9 mouse cellular contexts compared by ENCODE assay signal in the genomic region with DNA sequence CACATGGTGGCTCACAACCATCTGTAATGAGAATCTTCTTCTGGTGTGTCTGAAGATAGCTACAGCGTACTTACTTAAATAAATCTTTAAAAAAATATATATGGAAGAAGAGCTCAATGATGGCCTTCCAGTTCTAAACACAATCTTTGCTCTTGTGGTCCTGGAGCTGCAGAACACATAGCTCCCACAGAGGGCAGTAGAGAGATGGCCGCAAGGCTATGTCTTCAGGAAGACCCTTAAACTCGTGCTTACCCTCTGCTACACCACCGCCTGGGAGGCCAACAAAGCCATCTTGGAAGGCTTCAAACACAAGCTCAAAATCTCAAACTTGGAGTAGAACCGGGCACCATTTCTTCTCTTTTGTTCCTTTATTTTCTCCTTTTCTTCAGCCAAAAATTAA. TPM values are rescaled to one million over a fixed set of nuclear protein-coding genes. Genes with fewer than 3 reads are reported as not detected.
DNase-seq lines count a peak whose midpoint lies in the region; ATAC-seq and TF ChIP-seq lines count a peak whose summit lies in the region.
"Had no signal": no experiment of that assay in that cellular context is flagged by ENCODE, and none has a peak within 500 bp of the region (broad histone marks: within the 10 kb centered on the region; RNA-seq: fewer than 3 reads in every experiment).

No protein-coding gene starts in this region.

- no peak overlapping the region for H3K9ac ChIP-seq in embryonic facial prominence, embryonic 11.5 days (replicated peaks; ENCODE audit: low read length)
- H3K9ac ChIP-seq in liver, embryonic 14.5 days (replicated peaks), result no peak overlapping the region

- no peaks in the 10 kb centered on the region for H3K4me1 ChIP-seq in embryonic facial prominence, embryonic 11.5 days (ENCODE audit: control insufficient read depth, insufficient read depth, low read length)
- no peaks in the 10 kb centered on the region for H3K4me1 ChIP-seq in embryonic facial prominence, embryonic 10.5 days
- no peaks in the 10 kb centered on the region for H3K4me1 ChIP-seq in liver, embryonic 14.5 days (replicated peaks; ENCODE audit: control insufficient read depth in 2 of 2, insufficient read depth in 2 of 2, low read length in 1 of 2)

- TF ChIP-seq EP300 in liver, embryonic 14.5 days (IDR thresholded peaks at IDR 0.05; ENCODE audit: low read depth), result no peak

- H3K27ac ChIP-seq in embryonic facial prominence, embryonic 11.5 days (replicated peaks; ENCODE audit: low read depth, low read length), result no peak overlapping the region
- H3K27ac ChIP-seq in embryonic facial prominence, embryonic 10.5 days (replicated peaks), result no peak overlapping the region
- no peak overlapping the region for H3K27ac ChIP-seq in liver, embryonic 14.5 days

- H3K27me3 ChIP-seq in embryonic facial prominence, embryonic 11.5 days (ENCODE audit: control insufficient read depth, insufficient read depth, low read length), result peaks cover 3% of the 10 kb centered on the region; the same call in 1 of the 2 replicates
- peaks cover 20% of the 10 kb centered on the region for H3K27me3 ChIP-seq in embryonic facial prominence, embryonic 10.5 days (replicated peaks; ENCODE audit: low read depth, poor library complexity, severe bottlenecking)
- peaks cover 6% of the 10 kb centered on the region for H3K27me3 ChIP-seq in liver, embryonic 14.5 days (ENCODE audit: control insufficient read depth, insufficient read depth, low read length)

- H3K4me3 ChIP-seq in embryonic facial prominence, embryonic 11.5 days (ENCODE audit: low read depth, low read length), result no peak overlapping the region
- H3K4me3 ChIP-seq in embryonic facial prominence, embryonic 10.5 days, result no peak overlapping the region
- no peak overlapping the region for H3K4me3 ChIP-seq in liver, embryonic 14.5 days (ENCODE audit: insufficient read depth in 1 of 2, low read depth in 2 of 2, low read length in 2 of 2)

- peak; percentile 51 for TF ChIP-seq CTCF in liver, embryonic 14.5 days (IDR thresholded peaks at IDR 0.05; ENCODE audit: low read depth)

- no peaks in the 10 kb centered on the region for H3K9me3 ChIP-seq in embryonic facial prominence, embryonic 11.5 days (replicated peaks; ENCODE audit: control insufficient read depth, low read length)
- 0 out of 2 replicates have a peak, but pooled peaks cover 4% of the 10 kb centered on the region for H3K9me3 ChIP-seq in embryonic facial prominence, embryonic 10.5 days
- H3K9me3 ChIP-seq in liver, embryonic 14.5 days (ENCODE audit: control insufficient read depth, low read length), result no peaks in the 10 kb centered on the region

- peak; percentile 41 for DNase-seq in embryonic facial prominence, embryonic 11.5 days (ENCODE audit: low spot score)
- DNase-seq in embryonic facial prominence, embryonic 10.5 days (ENCODE audit: low spot score), result no peak
- DNase-seq in liver, embryonic 14.5 days (ENCODE audit: low read depth in 3 of 3, low spot score in 3 of 3), result no peak
- DNase-seq in liver, result no peak
- peak; percentile 17 for DNase-seq in mesoderm, embryonic 11.5 days (ENCODE audit: low read depth, low spot score)
- DNase-seq in adrenal gland, postnatal 25 days, result no peak
- no peak for DNase-seq in heart, postnatal 4 days
- DNase-seq: right cerebral cortex, postnatal 4 days had no signal

- H3K36me3 ChIP-seq in embryonic facial prominence, embryonic 11.5 days (replicated peaks; ENCODE audit: control insufficient read depth, insufficient read depth, low read depth, low read length), result no peaks in the 10 kb centered on the region
- H3K36me3 ChIP-seq in embryonic facial prominence, embryonic 10.5 days (replicated peaks), result no peaks in the 10 kb centered on the region
- H3K36me3 ChIP-seq in liver, embryonic 14.5 days (replicated peaks; ENCODE audit: control insufficient read depth, insufficient read depth, low read depth), result no peaks in the 10 kb centered on the region

- no peak for ATAC-seq in embryonic facial prominence, embryonic 11.5 days (replicated peaks; ENCODE audit: insufficient number of reproducible peaks, low FRiP score, low TSS enrichment, low read depth)
- no peak for ATAC-seq in liver, embryonic 14.5 days (ENCODE audit: insufficient read depth)
- peak; percentile 95 for ATAC-seq in common myeloid progenitor, adult 5-6 weeks (replicated peaks; ENCODE audit: low read depth, poor library complexity, severe bottlenecking)

- WGBS in embryonic facial prominence, embryonic 11.5 days, result 46% methylated on average over 5 of the region's 5 CpGs
- 48% methylated on average over 5 of the region's 5 CpGs for WGBS in embryonic facial prominence, embryonic 10.5 days
- 36% methylated on average over 5 of the region's 5 CpGs for WGBS in liver, embryonic 14.5 days (ENCODE audit: insufficient replicate concordance)

- no peak overlapping the region for H3K4me2 ChIP-seq in embryonic facial prominence, embryonic 11.5 days (ENCODE audit: low read depth, low read length)
- H3K4me2 ChIP-seq in liver, embryonic 14.5 days (ENCODE audit: low read depth), result no peak overlapping the region

RNA-seq across cellular contexts. Expression of a gene that starts 6.4 kb away (rescaled TPM):
- polyA plus RNA-seq in embryonic facial prominence, embryonic 11.5 days (2014; fragmentation: Nextera tagmentation; extraction: Ambion mirVana), result 3.1 TPM in 2 replicates
- 2.1 and 2.5 TPM in 2 replicates for polyA plus RNA-seq in embryonic facial prominence, embryonic 10.5 days (2016; fragmentation: Nextera tagmentation; extraction: Ambion mirVana)
- 0.87 and 0.94 TPM in 2 replicates for polyA plus RNA-seq in liver, embryonic 14.5 days (2012; rRNA removed)
- polyA plus RNA-seq in liver, embryonic 14.5 days (2014; fragmentation: Nextera tagmentation; extraction: Ambion mirVana), result 1.2 and 1.5 TPM in 2 replicates
- 0.69 and 1.2 TPM in 2 replicates for total RNA-seq in common myeloid progenitor, adult 5-6 weeks (2017)
- 19.3 and 23.2 TPM in 2 replicates for total RNA-seq in adrenal gland, postnatal 25 days (2021)
- 1 to 10 TPM; 5.8 to 6.0 TPM for total RNA-seq in heart, postnatal 4 days (2021)

RNA-seq across cellular contexts. Expression of a gene that starts 59.3 kb away (rescaled TPM):
- polyA plus RNA-seq in embryonic facial prominence, embryonic 11.5 days (2014; fragmentation: Nextera tagmentation; extraction: Ambion mirVana), result 37.7 and 41.9 TPM in 2 replicates
- polyA plus RNA-seq in embryonic facial prominence, embryonic 10.5 days (2016; fragmentation: Nextera tagmentation; extraction: Ambion mirVana), result 38.0 and 38.4 TPM in 2 replicates
- 12.9 and 19.1 TPM in 2 replicates for polyA plus RNA-seq in liver, embryonic 14.5 days (2012; rRNA removed)
- 23.7 and 24.0 TPM in 2 replicates for polyA plus RNA-seq in liver, embryonic 14.5 days (2014; fragmentation: Nextera tagmentation; extraction: Ambion mirVana)
- 72.1 and 101 TPM in 2 replicates for total RNA-seq in common myeloid progenitor, adult 5-6 weeks (2017)
- total RNA-seq in adrenal gland, postnatal 25 days (2021), result 42.7 and 57.4 TPM in 2 replicates
- total RNA-seq in heart, postnatal 4 days (2021), result 10 to 100 TPM; 29.5 to 35.2 TPM

Comparison
In these comparisons a context has a peak if more than half of its experiments do, and no peak if none do; other contexts are left out.
1. DNase-seq: peak in embryonic facial prominence, embryonic 11.5 days (single experiment) and mesoderm, embryonic 11.5 days (single experiment); none in embryonic facial prominence, embryonic 10.5 days (single experiment), liver, embryonic 14.5 days (0 of 3), liver (single experiment), adrenal gland, postnatal 25 days (single experiment) and heart, postnatal 4 days (single experiment).